Mouse (Mus musculus): Measurements from ENCODE around the gene Zfp760. TPM values are rescaled to one million over a fixed set of nuclear protein-coding genes. Genes with fewer than 3 reads are reported as not detected.

Gene Zfp760
- polyA plus RNA-seq (2017; shearing (Covaris generic)) = 1 to 10 TPM; 2.8 to 6.4 TPM

GRCm38 (mm10) chr17:21707343-21707996 is at the start of gene Zfp760:
TSS of gene Zfp760 (plus strand) at chr17:21707741.

GRCm38 (mm10) chr17:21691560-21691959 is 16.0 kb upstream of the Zfp760 start, which contains the start of gene Gm10226:
TSS of gene Gm10226 (plus strand) at chr17:21691860.

DNA sequence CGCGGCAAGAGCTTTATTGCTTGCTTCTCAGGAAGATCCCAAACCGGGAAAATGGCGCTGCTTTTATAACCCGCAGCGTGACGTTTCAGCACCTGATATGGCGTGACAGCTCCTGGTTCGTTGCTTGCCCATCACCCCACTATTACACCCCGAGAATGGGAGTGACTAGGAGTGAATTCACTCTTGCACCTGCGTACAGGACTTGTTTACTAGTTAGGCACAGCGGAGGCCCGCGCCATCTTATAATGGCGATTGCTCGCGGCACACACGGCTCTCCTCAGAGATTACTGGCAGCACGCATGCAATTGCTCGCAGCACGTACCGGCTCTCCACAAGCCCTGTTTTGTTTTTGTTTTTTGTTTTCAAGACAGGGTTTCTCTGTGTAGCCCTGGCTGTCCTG is 23.0 kb downstream of the Zfp760 start, which contains the start of gene Zfp229:
TSS of gene Zfp229 (plus strand) at position 301 of the 400 bp plus-strand sequence.

Other genes starting within 250 kb of the Zfp760 start
- 10 to 100 TPM; 61.3 to 66.0 TPM for gene Zfp53, start 218.7 kb upstream of the Zfp760 start, polyA plus RNA-seq (2017; shearing (Covaris generic))
- 10 to 100 TPM; 14.6 to 24.7 TPM for gene Zfp52, start 172.2 kb upstream of the Zfp760 start, polyA plus RNA-seq (2017; shearing (Covaris generic))
- 1 to 10 TPM; 2.8 to 5.3 TPM for gene Zfp948, start 140.7 kb upstream of the Zfp760 start, polyA plus RNA-seq (2017; shearing (Covaris generic))
- gene Zfp983, start 57.1 kb upstream of the Zfp760 start, polyA plus RNA-seq (2017; shearing (Covaris generic)) = 10 to 100 TPM in 1 of 2 experiments, 1 to 10 TPM in 1; 5.0 to 11.2 TPM
- gene Gm10226, start 15.9 kb upstream of the Zfp760 start, polyA plus RNA-seq (2017; shearing (Covaris generic)) = 10 to 100 TPM; 10.7 to 13.6 TPM
- gene Zfp229, start 23.1 kb downstream of the Zfp760 start, polyA plus RNA-seq (2017; shearing (Covaris generic)) = under 1 TPM in 1 of 2 experiments, not detected in 1; 0.31 TPM
- gene Zfp820, start 138.0 kb downstream of the Zfp760 start, polyA plus RNA-seq (2017; shearing (Covaris generic)) = under 1 TPM; 0.11 to 0.35 TPM
- 10 to 100 TPM; 14.0 to 17.3 TPM for gene Zfp995, start 202.2 kb downstream of the Zfp760 start, polyA plus RNA-seq (2017; shearing (Covaris generic))